In genomic region chr11:93466221-93466620, GRCm38 (mm10) we compare ENCODE assay signal across 22 mouse cellular contexts.
"Had no signal": no experiment of that assay in that cellular context is flagged by ENCODE, and none has a peak within 500 bp of the region (broad histone marks: within the 10 kb centered on the region; RNA-seq: fewer than 3 reads in every experiment).

No protein-coding gene starts in this region.

- DNase-seq: heart, postnatal 10 days; heart, postnatal 14 days; heart, postnatal 36 days; heart, postnatal 4 days; kidney, adult 11 months; kidney, adult 18-20 months; kidney, adult 2 months; kidney, adult 8-10 months; kidney, adult 9 months; kidney, postnatal 10 days; kidney, postnatal 14 days; kidney, postnatal 25 days; kidney, postnatal 36 days; kidney, postnatal 4 days; layer of hippocampus, adult 9-11 months; layer of hippocampus, postnatal 36 days had no signal

- ATAC-seq: hindbrain, embryonic 16.5 days; hindbrain, postnatal 0 days; inflammation-experienced regulatory T-cells, adult 6 months; intestine, embryonic 15.5 days; intestine, embryonic 16.5 days; intestine, postnatal 0 days had no signal
